Mouse (Mus musculus) liver, postnatal 0 days (tissue): Measurements from ENCODE around the gene Clmn.

Experiments
- CTCF ChIP-seq: sonication (generic); IDR thresholded peaks from 2 replicates; pipeline ENCODE4 v1.5.1; 2016; ENCODE audit warnings: antibody characterized with exemption, low read depth
- EP300 ChIP-seq: IDR thresholded peaks from 2 replicates; pipeline ENCODE4 v1.6.1; 2016; ENCODE audit warnings: antibody characterized with exemption, low read depth, mild to moderate bottlenecking

- no peak for TF ChIP-seq CTCF
- TF ChIP-seq EP300: no peak
These were observed 48.1 kb upstream of the Clmn start for GRCm38 (mm10) chr12:104912990-104913389.
